ENCODE assay signal across 23 mouse cellular contexts in the genomic region with DNA sequence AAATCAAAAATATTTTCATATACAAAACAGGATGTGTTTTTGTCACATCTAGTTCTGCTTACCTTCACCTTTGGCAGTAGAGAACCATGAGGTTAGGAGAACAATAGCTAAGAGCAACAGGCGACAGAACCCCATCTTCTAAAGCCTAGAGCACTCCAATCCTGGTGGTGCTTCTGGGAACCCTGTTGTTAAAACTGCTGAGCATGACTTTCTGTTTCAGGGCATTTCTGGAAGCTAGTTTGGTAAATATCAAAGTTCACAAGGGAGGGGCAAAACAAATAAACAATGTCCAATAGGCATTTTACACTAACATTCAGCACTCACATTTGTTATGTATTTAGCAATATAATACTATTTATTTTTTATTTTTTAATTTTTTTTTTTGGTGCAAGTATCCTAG. TPM values are rescaled to one million over a fixed set of nuclear protein-coding genes. Genes with fewer than 3 reads are reported as not detected.
DNase-seq lines count a peak whose midpoint lies in the region; ATAC-seq lines count a peak whose summit lies in the region.
"Had no signal": no experiment of that assay in that cellular context is flagged by ENCODE, and none has a peak within 500 bp of the region (broad histone marks: within the 10 kb centered on the region; RNA-seq: fewer than 3 reads in every experiment).

A gene (minus strand): TSS at position 249 of the 400 bp plus-strand sequence.

- no peaks in the 10 kb centered on the region for H3K4me1 ChIP-seq in kidney, embryonic 16.5 days (ENCODE audit: insufficient read depth, low read length)
- H3K4me1 ChIP-seq in liver, embryonic 16.5 days (ENCODE audit: control insufficient read depth, low read depth, low read length) = no peaks in the 10 kb centered on the region
- no peaks in the 10 kb centered on the region for H3K4me1 ChIP-seq in liver, embryonic 11.5 days (replicated peaks; ENCODE audit: control insufficient read depth, insufficient read depth, low read length)
- H3K4me1 ChIP-seq: embryonic facial prominence, embryonic 13.5 days; embryonic facial prominence, embryonic 15.5 days; forebrain, embryonic 10.5 days; forebrain, embryonic 12.5 days had no signal

- DNase-seq in kidney, adult 9 months = peak; percentile 3
- DNase-seq in liver, embryonic 11.5 days (ENCODE audit: low spot score) = no peak
- DNase-seq: adrenal gland, adult 2 months; adrenal gland, postnatal 10 days; adrenal gland, postnatal 25 days; cerebellum, adult 11 months; cerebellum, adult 18-20 months; cerebellum, adult 8-10 months; cerebellum, adult 9-11 months; cerebellum, postnatal 14 days; cerebellum, postnatal 36 days; embryo, embryonic 11 days had no signal

- no peak within 1 kb of the TSS for H3K4me2 ChIP-seq in kidney, embryonic 16.5 days (replicated peaks; ENCODE audit: low read depth, low read length)
- H3K4me2 ChIP-seq in liver, embryonic 16.5 days (ENCODE audit: low read depth, low read length) = no peak within 1 kb of the TSS
- H3K4me2 ChIP-seq in liver, embryonic 11.5 days = no peak within 1 kb of the TSS
- H3K4me2 ChIP-seq: embryonic facial prominence, embryonic 13.5 days; embryonic facial prominence, embryonic 15.5 days; forebrain, embryonic 12.5 days had no signal

- 80% methylated on average over 1 of the region's 1 CpGs for WGBS in kidney, embryonic 16.5 days
- WGBS in liver, embryonic 16.5 days (ENCODE audit: insufficient replicate concordance) = 45% methylated on average over 1 of the region's 1 CpGs
- 60% methylated on average over 1 of the region's 1 CpGs for WGBS in liver, embryonic 11.5 days

- H3K27ac ChIP-seq in kidney, embryonic 16.5 days (ENCODE audit: low read length) = no peak within 1 kb of the TSS
- H3K27ac ChIP-seq in liver, embryonic 16.5 days (ENCODE audit: low read length) = no peak within 1 kb of the TSS
- H3K27ac ChIP-seq in liver, embryonic 11.5 days (ENCODE audit: low read depth, low read length) = no peak within 1 kb of the TSS
- H3K27ac ChIP-seq: embryonic facial prominence, embryonic 13.5 days; embryonic facial prominence, embryonic 15.5 days; forebrain, embryonic 10.5 days; forebrain, embryonic 12.5 days had no signal

- H3K36me3 ChIP-seq in kidney, embryonic 16.5 days (ENCODE audit: insufficient read depth, low read length) = no peaks in the 10 kb centered on the region
- no peaks in the 10 kb centered on the region for H3K36me3 ChIP-seq in liver, embryonic 16.5 days (ENCODE audit: control insufficient read depth, insufficient read depth)
- no peaks in the 10 kb centered on the region for H3K36me3 ChIP-seq in liver, embryonic 11.5 days (ENCODE audit: control insufficient read depth, insufficient read depth, low read length)
- H3K36me3 ChIP-seq: embryonic facial prominence, embryonic 13.5 days; embryonic facial prominence, embryonic 15.5 days; forebrain, embryonic 10.5 days; forebrain, embryonic 12.5 days had no signal

- ATAC-seq in kidney, embryonic 16.5 days (ENCODE audit: low FRiP score, low TSS enrichment) = no peak
- peak; percentile 64 for ATAC-seq in liver, embryonic 16.5 days (ENCODE audit: low read depth)
- ATAC-seq in liver, embryonic 11.5 days (replicated peaks; ENCODE audit: low FRiP score) = no peak
- ATAC-seq: forebrain, embryonic 14.5 days; forebrain, embryonic 16.5 days had no signal

- H3K4me3 ChIP-seq in kidney, embryonic 16.5 days (ENCODE audit: low read length) = no peak within 1 kb of the TSS
- H3K4me3 ChIP-seq in liver, embryonic 16.5 days (ENCODE audit: low read depth, low read length) = no peak within 1 kb of the TSS
- no peak within 1 kb of the TSS for H3K4me3 ChIP-seq in liver, embryonic 11.5 days (ENCODE audit: low read depth, low read length)
- H3K4me3 ChIP-seq: embryonic facial prominence, embryonic 13.5 days; embryonic facial prominence, embryonic 15.5 days; erythroblast, embryonic 14.5 days; forebrain, embryonic 10.5 days; forebrain, embryonic 12.5 days had no signal

- no peak within 1 kb of the TSS for H3K9ac ChIP-seq in kidney, embryonic 16.5 days (replicated peaks; ENCODE audit: low read length)
- no peak within 1 kb of the TSS for H3K9ac ChIP-seq in liver, embryonic 16.5 days (ENCODE audit: low read depth, low read length)
- no peak within 1 kb of the TSS for H3K9ac ChIP-seq in liver, embryonic 11.5 days (ENCODE audit: low read depth, low read length)
- H3K9ac ChIP-seq: embryonic facial prominence, embryonic 13.5 days; embryonic facial prominence, embryonic 15.5 days; forebrain, embryonic 12.5 days had no signal

- H3K9me3 ChIP-seq in kidney, embryonic 16.5 days (ENCODE audit: low read length) = no peaks in the 10 kb centered on the region
- no peaks in the 10 kb centered on the region for H3K9me3 ChIP-seq in liver, embryonic 16.5 days (replicated peaks; ENCODE audit: control insufficient read depth, low read length)
- no peaks in the 10 kb centered on the region for H3K9me3 ChIP-seq in liver, embryonic 11.5 days (ENCODE audit: control insufficient read depth, low read length)
- H3K9me3 ChIP-seq: embryonic facial prominence, embryonic 13.5 days; embryonic facial prominence, embryonic 15.5 days; forebrain, embryonic 10.5 days; forebrain, embryonic 12.5 days had no signal

- no peaks in the 10 kb centered on the region for H3K27me3 ChIP-seq in kidney, embryonic 16.5 days (ENCODE audit: insufficient read depth, low read length)
- H3K27me3 ChIP-seq in liver, embryonic 16.5 days (ENCODE audit: control insufficient read depth, insufficient read depth, low read depth, low read length) = no peaks in the 10 kb centered on the region
- H3K27me3 ChIP-seq in liver, embryonic 11.5 days (replicated peaks; ENCODE audit: control insufficient read depth, insufficient read depth, low read length) = no peaks in the 10 kb centered on the region
- H3K27me3 ChIP-seq: embryonic facial prominence, embryonic 13.5 days; embryonic facial prominence, embryonic 15.5 days; forebrain, embryonic 12.5 days had no signal

RNA-seq across cellular contexts. Expression of the gene that starts here (rescaled TPM):
- polyA plus RNA-seq in kidney, embryonic 16.5 days (2015; fragmentation: Nextera tagmentation; extraction: Ambion mirVana) = not detected in 2 replicates
- 6.6 and 7.4 TPM in 2 replicates for polyA plus RNA-seq in liver, embryonic 16.5 days (2015; fragmentation: Nextera tagmentation; extraction: Ambion mirVana)
- polyA plus RNA-seq in liver, embryonic 11.5 days (2014; fragmentation: Nextera tagmentation; extraction: Ambion mirVana) = 0.66 and 0.77 TPM in 2 replicates
- polyA plus RNA-seq: adrenal gland, adult 2 months; C2C12; embryonic facial prominence, embryonic 11.5 days; embryonic facial prominence, embryonic 13.5 days; embryonic facial prominence, embryonic 15.5 days; erythroblast, embryonic 14.5 days; forebrain, embryonic 10.5 days; forebrain, embryonic 12.5 days; forebrain, embryonic 14.5 days; forebrain, embryonic 16.5 days had no signal
